8 mouse cellular contexts compared by ENCODE assay signal in genomic region chr7:6171444-6172005, GRCm38 (mm10). TPM values are rescaled to one million over a fixed set of nuclear protein-coding genes. Genes with fewer than 3 reads are reported as not detected.
DNase-seq lines count a peak whose midpoint lies in the region; ATAC-seq and TF ChIP-seq lines count a peak whose summit lies in the region.

No protein-coding gene starts in this region.

- peak; percentile 55 for TF ChIP-seq RAD21 in CH12.LX (IDR thresholded peaks at IDR 0.05; ENCODE audit: low read depth, low read length)

- dilution Hi-C loops in CH12.LX (cut with MboI; ENCODE audit: extremely low pct_ligation_motif_present, extremely low pct_unique_long_range_greater_than_20kb, low sequenced_read_pairs): no loop called here

- peaks cover 4 to 16% of the 10 kb centered on the region in 2 experiments for H3K4me1 ChIP-seq in CH12.LX (ENCODE audit: control insufficient read depth in 1 of 2, insufficient read depth in 2 of 2)
- H3K4me1 ChIP-seq in heart, embryonic 16.5 days (ENCODE audit: control insufficient read depth, insufficient read depth, low read length): peaks cover 15% of the 10 kb centered on the region
- peaks cover 19% of the 10 kb centered on the region for H3K4me1 ChIP-seq in liver, embryonic 16.5 days (ENCODE audit: control insufficient read depth, low read depth, low read length)
- peaks cover 7% of the 10 kb centered on the region; the same call in 1 of the 2 replicates for H3K4me1 ChIP-seq in stomach, embryonic 16.5 days (ENCODE audit: control insufficient read depth, insufficient read depth, low read length)

- no peaks in the 10 kb centered on the region for H3K27me3 ChIP-seq in CH12.LX (replicated peaks)
- H3K27me3 ChIP-seq in heart, embryonic 16.5 days (ENCODE audit: control insufficient read depth, insufficient read depth, low read length): no peaks in the 10 kb centered on the region
- no peaks in the 10 kb centered on the region for H3K27me3 ChIP-seq in liver, embryonic 16.5 days (ENCODE audit: control insufficient read depth, insufficient read depth, low read depth, low read length)
- H3K27me3 ChIP-seq in stomach, embryonic 16.5 days (ENCODE audit: control insufficient read depth, insufficient read depth, low read length): no peaks in the 10 kb centered on the region

- no peak for TF ChIP-seq EP300 in CH12.LX (IDR thresholded peaks at IDR 0.05; ENCODE audit: low read length)

- peak overlapping the region; percentile 58 to 74 (median 60) for H3K4me3 ChIP-seq in CH12.LX (replicated peaks in 1 of 3; ENCODE audit: low read depth in 2 of 3, low read length in 2 of 3, poor library complexity in 1 of 3)
- peak overlapping the region; percentile 78 for H3K4me3 ChIP-seq in heart, embryonic 16.5 days (ENCODE audit: low read length)
- peak overlapping the region; percentile 65 for H3K4me3 ChIP-seq in liver, embryonic 16.5 days (ENCODE audit: low read depth, low read length)
- H3K4me3 ChIP-seq in stomach, embryonic 16.5 days (replicated peaks; ENCODE audit: low read length): peak overlapping the region; percentile 81

- H3K4me2 ChIP-seq in CH12.LX (ENCODE audit: insufficient read depth, low read depth, poor library complexity, severe bottlenecking): peak overlapping the region; percentile 93
- peak overlapping the region; percentile 99 for H3K4me2 ChIP-seq in heart, embryonic 16.5 days (ENCODE audit: low read depth, low read length)
- peak overlapping the region; percentile 95 for H3K4me2 ChIP-seq in liver, embryonic 16.5 days (ENCODE audit: low read depth, low read length)
- peak overlapping the region; percentile 67 for H3K4me2 ChIP-seq in stomach, embryonic 16.5 days (ENCODE audit: low read depth, low read length)

- DNase-seq in CH12.LX (ENCODE audit: extremely low read depth): peak; percentile 77
- peak; percentile 38 for DNase-seq in c-Kit-negative CD71-positive TER-119-positive erythroid progenitor cells, embryonic 14.5 days (ENCODE audit: low read depth, low spot score)
- peak; percentile 81 to 87 for DNase-seq in kidney, postnatal 25 days
- peak; percentile 64 for DNase-seq in neural tube, embryonic 10.5 days (ENCODE audit: extremely low spot score, low spot score)

- in situ Hi-C loops in CH12.LX (cut with MboI; ENCODE audit: low pct_ligation_motif_present, low pct_unique_long_range_greater_than_20kb, low sequenced_read_pairs): no loop called here

- H3K79me2 ChIP-seq in CH12.LX (replicated peaks; ENCODE audit: control insufficient read depth, extremely low read depth, insufficient read depth, poor library complexity, severe bottlenecking): no peaks in the 10 kb centered on the region; the same call in 1 of the 2 replicates

- H3K9ac ChIP-seq in CH12.LX (ENCODE audit: insufficient read depth, low read depth): peak overlapping the region; percentile 85
- peak overlapping the region; percentile 89 for H3K9ac ChIP-seq in heart, embryonic 16.5 days (ENCODE audit: low read length)
- H3K9ac ChIP-seq in liver, embryonic 16.5 days (ENCODE audit: low read depth, low read length): peak overlapping the region; percentile 63
- H3K9ac ChIP-seq in stomach, embryonic 16.5 days (ENCODE audit: low read length): peak overlapping the region; percentile 65

- peaks cover 0 to 16% of the 10 kb centered on the region in 2 experiments for H3K36me3 ChIP-seq in CH12.LX (replicated peaks in 1 of 2; ENCODE audit: control insufficient read depth in 1 of 2, insufficient read depth in 1 of 2, low read length in 1 of 2)
- no peaks in the 10 kb centered on the region for H3K36me3 ChIP-seq in heart, embryonic 16.5 days (ENCODE audit: control insufficient read depth, insufficient read depth)
- H3K36me3 ChIP-seq in liver, embryonic 16.5 days (ENCODE audit: control insufficient read depth, insufficient read depth): no peaks in the 10 kb centered on the region
- no peaks in the 10 kb centered on the region for H3K36me3 ChIP-seq in stomach, embryonic 16.5 days (ENCODE audit: control insufficient read depth, insufficient read depth, low read length)

- peak; percentile 21 to 71; a peak in 2 of 4 replicates for TF ChIP-seq CTCF in CH12.LX (conservative IDR thresholded peaks at IDR 0.05 in 1 of 2, IDR thresholded peaks at IDR 0.05 in 1 of 2; ENCODE audit: low read depth in 2 of 2, low read length in 2 of 2)

- peak; percentile 61; the same call in 1 of the 2 replicates for ATAC-seq in erythroid progenitor cell, adult 5-6 weeks (replicated peaks; ENCODE audit: low FRiP score, poor library complexity, severe bottlenecking)
- ATAC-seq in heart, embryonic 16.5 days (replicated peaks; ENCODE audit: extremely low read depth, insufficient read depth, low FRiP score): peak; percentile 38
- 0 out of 2 replicates have a peak, but pooled peaks have one; percentile 19 for ATAC-seq in liver, embryonic 16.5 days (ENCODE audit: low read depth)
- ATAC-seq in stomach, embryonic 16.5 days (ENCODE audit: insufficient read depth, low FRiP score): peak; percentile 36

- TF ChIP-seq POLR2A in CH12.LX (IDR thresholded peaks at IDR 0.05; ENCODE audit: low read depth, low read length): no peak

- peak overlapping the region; percentile 24; the same call in 1 of the 2 replicates for H3K27ac ChIP-seq in CH12.LX (ENCODE audit: insufficient read depth, low read depth)
- peak overlapping the region; percentile 85 for H3K27ac ChIP-seq in heart, embryonic 16.5 days (ENCODE audit: low read length)
- peak overlapping the region; percentile 76 for H3K27ac ChIP-seq in liver, embryonic 16.5 days (ENCODE audit: low read length)
- H3K27ac ChIP-seq in stomach, embryonic 16.5 days (ENCODE audit: low read length): peak overlapping the region; percentile 82

- no peaks in the 10 kb centered on the region for H3K9me3 ChIP-seq in CH12.LX (replicated peaks; ENCODE audit: low read length)
- no peaks in the 10 kb centered on the region for H3K9me3 ChIP-seq in heart, embryonic 16.5 days (replicated peaks; ENCODE audit: control insufficient read depth, low read length)
- no peaks in the 10 kb centered on the region for H3K9me3 ChIP-seq in liver, embryonic 16.5 days (replicated peaks; ENCODE audit: control insufficient read depth, low read length)
- H3K9me3 ChIP-seq in stomach, embryonic 16.5 days (replicated peaks; ENCODE audit: control insufficient read depth, low read length): no peaks in the 10 kb centered on the region

- WGBS in heart, embryonic 16.5 days: under 1% methylated on average over 24 of the region's 24 CpGs
- WGBS in liver, embryonic 16.5 days (ENCODE audit: insufficient replicate concordance): under 1% methylated on average over 24 of the region's 24 CpGs
- under 1% methylated on average over 24 of the region's 24 CpGs for whole genome bisulfite sequencing in stomach, embryonic 16.5 days

TF ChIP-seq in CH12.LX, 34 proteins besides CTCF, POLR2A, EP300 and RAD21 (continues in another document):
- TF ChIP-seq E2F4 (IDR thresholded peaks at IDR 0.05; ENCODE audit: insufficient replicate concordance, low read depth, low read length): no peak
- TF ChIP-seq USF2 (conservative IDR thresholded peaks at IDR 0.05; ENCODE audit: low read depth, low read length): no peak
- peak; percentile 87 for TF ChIP-seq MXI1 (IDR thresholded peaks at IDR 0.05; ENCODE audit: low read depth, low read length)
- TF ChIP-seq NELFE (IDR thresholded peaks at IDR 0.05; ENCODE audit: low read depth, low read length): no peak
- TF ChIP-seq RCOR1 (conservative IDR thresholded peaks at IDR 0.05; ENCODE audit: low read depth, low read length): no peak
- peak; percentile 99 for TF ChIP-seq MYC (IDR thresholded peaks at IDR 0.05; ENCODE audit: low read depth, low read length)

RNA-seq across cellular contexts. Expression of gene Zfp444, which starts 0.5 kb away (rescaled TPM):
- 18.1 and 18.2 TPM in 2 replicates for total RNA-seq in CH12.LX (2012; rRNA removed)
- 13.4 and 16.0 TPM in 2 replicates for total RNA-seq in CH12.LX (2014; rRNA removed)
- 22.0 and 23.3 TPM in 2 replicates for polyA plus RNA-seq in CH12.LX (2012; ENCODE audit: insufficient read length, low read depth)
- total RNA-seq in erythroid progenitor cell, adult 5-6 weeks (2015; ENCODE audit: low replicate concordance): 0.42 TPM in 1 of 2 replicates, not detected in the other
- 4.2 and 11.6 TPM in 2 replicates for total RNA-seq in erythroid progenitor cell, adult 5-6 weeks (2017; ENCODE audit: low replicate concordance)
- polyA plus RNA-seq in heart, embryonic 16.5 days (2015; fragmentation: Nextera tagmentation; extraction: Ambion mirVana): 34.4 and 35.4 TPM in 2 replicates
- polyA plus RNA-seq in liver, embryonic 16.5 days (2015; fragmentation: Nextera tagmentation; extraction: Ambion mirVana): 16.1 and 16.6 TPM in 2 replicates
- 28.8 and 32.7 TPM in 2 replicates for polyA plus RNA-seq in stomach, embryonic 16.5 days (2015; fragmentation: Nextera tagmentation; extraction: Ambion mirVana)

RNA-seq across cellular contexts. Expression of gene Zfp787, which starts 15.7 kb away (rescaled TPM):
- total RNA-seq in CH12.LX (2012; rRNA removed) (24.8 and 28.3 TPM in 2 replicates), CH12.LX (2014; rRNA removed) (17.5 and 22.1 TPM in 2 replicates)
- 19.0 and 19.3 TPM in 2 replicates for polyA plus RNA-seq in CH12.LX (2012; ENCODE audit: insufficient read length, low read depth)
- total RNA-seq in erythroid progenitor cell, adult 5-6 weeks (2015; ENCODE audit: low replicate concordance): 16.8 and 18.4 TPM in 2 replicates
- 4.1 and 7.6 TPM in 2 replicates for total RNA-seq in erythroid progenitor cell, adult 5-6 weeks (2017; ENCODE audit: low replicate concordance)
- 22.2 and 22.5 TPM in 2 replicates for polyA plus RNA-seq in heart, embryonic 16.5 days (2015; fragmentation: Nextera tagmentation; extraction: Ambion mirVana)
- 9.7 and 10.0 TPM in 2 replicates for polyA plus RNA-seq in liver, embryonic 16.5 days (2015; fragmentation: Nextera tagmentation; extraction: Ambion mirVana)
- 15.0 and 22.0 TPM in 2 replicates for polyA plus RNA-seq in stomach, embryonic 16.5 days (2015; fragmentation: Nextera tagmentation; extraction: Ambion mirVana)

RNA-seq across cellular contexts. Expression of gene Galp, which starts 25.4 kb away (rescaled TPM):
- not detected in 2 replicates for total RNA-seq in CH12.LX (2012; rRNA removed)
- not detected in 2 replicates for total RNA-seq in CH12.LX (2014; rRNA removed)
- polyA plus RNA-seq in CH12.LX (2012; ENCODE audit: insufficient read length, low read depth): not detected in 2 replicates
- total RNA-seq in erythroid progenitor cell, adult 5-6 weeks (2015; ENCODE audit: low replicate concordance): not detected in 2 replicates
- not detected in 2 replicates for total RNA-seq in erythroid progenitor cell, adult 5-6 weeks (2017; ENCODE audit: low replicate concordance)
- not detected in 2 replicates for polyA plus RNA-seq in heart, embryonic 16.5 days (2015; fragmentation: Nextera tagmentation; extraction: Ambion mirVana)
- not detected in 2 replicates for polyA plus RNA-seq in liver, embryonic 16.5 days (2015; fragmentation: Nextera tagmentation; extraction: Ambion mirVana)
- not detected in 2 replicates for polyA plus RNA-seq in stomach, embryonic 16.5 days (2015; fragmentation: Nextera tagmentation; extraction: Ambion mirVana)

RNA-seq across cellular contexts. Expression of gene Zscan5b, which starts 50.6 kb away (rescaled TPM):
- total RNA-seq in CH12.LX (2012; rRNA removed) (not detected in 2 replicates), CH12.LX (2014; rRNA removed) (not detected in 2 replicates)
- polyA plus RNA-seq in CH12.LX (2012; ENCODE audit: insufficient read length, low read depth): not detected in 2 replicates
- not detected in 2 replicates for total RNA-seq in erythroid progenitor cell, adult 5-6 weeks (2015; ENCODE audit: low replicate concordance)
- total RNA-seq in erythroid progenitor cell, adult 5-6 weeks (2017; ENCODE audit: low replicate concordance): not detected in 2 replicates
- polyA plus RNA-seq in heart, embryonic 16.5 days (2015; fragmentation: Nextera tagmentation; extraction: Ambion mirVana): not detected in 2 replicates
- not detected in 2 replicates for polyA plus RNA-seq in liver, embryonic 16.5 days (2015; fragmentation: Nextera tagmentation; extraction: Ambion mirVana)
- not detected in 2 replicates for polyA plus RNA-seq in stomach, embryonic 16.5 days (2015; fragmentation: Nextera tagmentation; extraction: Ambion mirVana)

Comparison
In these comparisons a context has a peak if more than half of its experiments do, and no peak if none do; other contexts are left out.
1. Peak in every context shown above with its lines: DNase-seq, ATAC-seq, H3K4me3 ChIP-seq and H3K27ac ChIP-seq.
2. H3K27ac ChIP-seq: peak in every context shown above with its lines; median percentile 85 in heart, embryonic 16.5 days; 82 in stomach, embryonic 16.5 days; 76 in liver, embryonic 16.5 days; 24 in CH12.LX.